Mouse (Mus musculus): ENCODE results near the gene Lpxn. TPM values are rescaled to one million over a fixed set of nuclear protein-coding genes. Genes with fewer than 3 reads are reported as not detected.

Gene Lpxn
- 0.65 and 0.72 TPM in 2 replicates for polyA plus RNA-seq (2011; ENCODE audit: insufficient read depth, insufficient read length, low read depth, missing spikeins)

GRCm38 (mm10) chr19:12795511-12796327 is at the start of gene Lpxn, which contains the start of gene Zfp91:
Lpxn (plus strand) TSS chr19:12796193.
Zfp91 (minus strand) TSS chr19:12796126.
- no peaks in the 10 kb centered on the region for H3K9me3 ChIP-seq (replicated peaks; ENCODE audit: control insufficient read depth, insufficient read depth, low read length, poor library complexity, severe bottlenecking)
- no peaks in the 10 kb centered on the region for H3K4me1 ChIP-seq (ENCODE audit: control insufficient read depth, insufficient read depth, low read length)
- H3K36me3 ChIP-seq (ENCODE audit: control insufficient read depth, insufficient read depth, low read length, poor library complexity, severe bottlenecking), result no peaks in the 10 kb centered on the region; the same call in 1 of the 2 replicates
- peak within 1 kb of the TSS; percentile 98 for H3K4me3 ChIP-seq (ENCODE audit: low read depth, low read length)
- TF ChIP-seq EP300 (IDR thresholded peaks at IDR 0.05; ENCODE audit: insufficient read depth, low read depth, low read length) (no peak), POLR2A (IDR thresholded peaks at IDR 0.05; ENCODE audit: insufficient read depth, low read length) (no peak), CTCF (IDR thresholded peaks at IDR 0.05; ENCODE audit: low read depth, low read length) (no peak)
- no peaks in the 10 kb centered on the region for H3K27me3 ChIP-seq (ENCODE audit: control insufficient read depth, insufficient read depth, low read length, poor library complexity, severe bottlenecking)
- peak within 1 kb of the TSS; percentile 94 for H3K27ac ChIP-seq (ENCODE audit: insufficient read depth, low read length)
- peak within 1 kb of the TSS; percentile 98 for H3K9ac ChIP-seq (ENCODE audit: low read depth, poor library complexity, severe bottlenecking)

GRCm38 (mm10) chr19:12756286-12756685 is 39.7 kb upstream of the Lpxn start:
- H3K9ac ChIP-seq (ENCODE audit: low read depth, poor library complexity, severe bottlenecking), result no peak overlapping the region
- no peaks in the 10 kb centered on the region for H3K27me3 ChIP-seq (ENCODE audit: control insufficient read depth, insufficient read depth, low read length, poor library complexity, severe bottlenecking)
- no peak overlapping the region for H3K4me3 ChIP-seq (ENCODE audit: low read depth, low read length)
- TF ChIP-seq CTCF (IDR thresholded peaks at IDR 0.05; ENCODE audit: low read depth, low read length) (no peak), EP300 (IDR thresholded peaks at IDR 0.05; ENCODE audit: insufficient read depth, low read depth, low read length) (no peak), POLR2A (IDR thresholded peaks at IDR 0.05; ENCODE audit: insufficient read depth, low read length) (no peak)
- H3K9me3 ChIP-seq (replicated peaks; ENCODE audit: control insufficient read depth, insufficient read depth, low read length, poor library complexity, severe bottlenecking), result no peaks in the 10 kb centered on the region
- no peak overlapping the region for H3K27ac ChIP-seq (ENCODE audit: insufficient read depth, low read length)
- H3K36me3 ChIP-seq (ENCODE audit: control insufficient read depth, insufficient read depth, low read length, poor library complexity, severe bottlenecking), result no peaks in the 10 kb centered on the region
- H3K4me1 ChIP-seq (ENCODE audit: control insufficient read depth, insufficient read depth, low read length), result no peaks in the 10 kb centered on the region

- TF ChIP-seq EP300 (IDR thresholded peaks at IDR 0.05; ENCODE audit: insufficient read depth, low read depth, low read length) (no peak), CTCF (IDR thresholded peaks at IDR 0.05; ENCODE audit: low read depth, low read length) (no peak), POLR2A (IDR thresholded peaks at IDR 0.05; ENCODE audit: insufficient read depth, low read length) (no peak)
These were observed 37.0 kb upstream of the Lpxn start for GRCm38 (mm10) chr19:12758936-12759478.

GRCm38 (mm10) chr19:12759656-12760055 is 36.3 kb upstream of the Lpxn start:
- Histone ChIP-seq H3K27ac (ENCODE audit: insufficient read depth, low read length) (no peak overlapping the region), H3K9ac (ENCODE audit: low read depth, poor library complexity, severe bottlenecking) (no peak overlapping the region), H3K4me3 (ENCODE audit: low read depth, low read length) (no peak overlapping the region), H3K4me1 (ENCODE audit: control insufficient read depth, insufficient read depth, low read length) (no peaks in the 10 kb centered on the region), H3K36me3 (ENCODE audit: control insufficient read depth, insufficient read depth, low read length, poor library complexity, severe bottlenecking) (peaks cover 5% of the 10 kb centered on the region), H3K9me3 (replicated peaks; ENCODE audit: control insufficient read depth, insufficient read depth, low read length, poor library complexity, severe bottlenecking) (no peaks in the 10 kb centered on the region), H3K27me3 (ENCODE audit: control insufficient read depth, insufficient read depth, low read length, poor library complexity, severe bottlenecking) (no peaks in the 10 kb centered on the region)
- TF ChIP-seq CTCF (IDR thresholded peaks at IDR 0.05; ENCODE audit: low read depth, low read length) (no peak), POLR2A (IDR thresholded peaks at IDR 0.05; ENCODE audit: insufficient read depth, low read length) (no peak), EP300 (IDR thresholded peaks at IDR 0.05; ENCODE audit: insufficient read depth, low read depth, low read length) (no peak)

More at GRCm38 (mm10) chr19:12758936-12759478, 37.0 kb upstream of the Lpxn start:
- Histone ChIP-seq H3K27ac (ENCODE audit: insufficient read depth, low read length) (no peak overlapping the region), H3K9ac (ENCODE audit: low read depth, poor library complexity, severe bottlenecking) (no peak overlapping the region), H3K4me3 (ENCODE audit: low read depth, low read length) (no peak overlapping the region), H3K4me1 (ENCODE audit: control insufficient read depth, insufficient read depth, low read length) (no peaks in the 10 kb centered on the region), H3K9me3 (replicated peaks; ENCODE audit: control insufficient read depth, insufficient read depth, low read length, poor library complexity, severe bottlenecking) (no peaks in the 10 kb centered on the region), H3K27me3 (ENCODE audit: control insufficient read depth, insufficient read depth, low read length, poor library complexity, severe bottlenecking) (no peaks in the 10 kb centered on the region), H3K36me3 (ENCODE audit: control insufficient read depth, insufficient read depth, low read length, poor library complexity, severe bottlenecking) (peaks cover 5% of the 10 kb centered on the region)

GRCm38 (mm10) chr19:12762212-12763130 is 33.5 kb upstream of the Lpxn start:
- Histone ChIP-seq H3K4me3 (ENCODE audit: low read depth, low read length) (no peak overlapping the region), H3K9me3 (replicated peaks; ENCODE audit: control insufficient read depth, insufficient read depth, low read length, poor library complexity, severe bottlenecking) (no peaks in the 10 kb centered on the region), H3K36me3 (ENCODE audit: control insufficient read depth, insufficient read depth, low read length, poor library complexity, severe bottlenecking) (peaks cover 5% of the 10 kb centered on the region), H3K4me1 (ENCODE audit: control insufficient read depth, insufficient read depth, low read length) (no peaks in the 10 kb centered on the region), H3K27ac (ENCODE audit: insufficient read depth, low read length) (no peak overlapping the region), H3K27me3 (ENCODE audit: control insufficient read depth, insufficient read depth, low read length, poor library complexity, severe bottlenecking) (no peaks in the 10 kb centered on the region), H3K9ac (ENCODE audit: low read depth, poor library complexity, severe bottlenecking) (no peak overlapping the region)
- no peak for TF ChIP-seq POLR2A (IDR thresholded peaks at IDR 0.05; ENCODE audit: insufficient read depth, low read length)
- no peak for TF ChIP-seq CTCF (IDR thresholded peaks at IDR 0.05; ENCODE audit: low read depth, low read length)
- no peak for TF ChIP-seq EP300 (IDR thresholded peaks at IDR 0.05; ENCODE audit: insufficient read depth, low read depth, low read length)
